Mouse (Mus musculus) ES-E14 (cell line): ENCODE measurements at regions not wholly inside any gene's neighbourhood (a gene's known extent, or its start where the extent isn't known, plus 50 kb on each side); places are given as distances from the start of the nearest gene placed in this dataset.

Experiments used
- HCFC1 ChIP-seq: IDR thresholded peaks from 2 replicates; pipeline ENCODE4 v1.6.1; 2012; ENCODE audit warnings: low read length, inconsistent platforms, borderline replicate concordance; ENCODE audit not compliant: insufficient read depth
- MAFK ChIP-seq: IDR thresholded peaks from 2 replicates; pipeline ENCODE4 v1.6.1; 2014; ENCODE audit warnings: mild to moderate bottlenecking, low read depth, low read length, inconsistent platforms; ENCODE audit not compliant: insufficient read depth
- ZC3H11A ChIP-seq: IDR thresholded peaks from 2 replicates; pipeline ENCODE4 v1.6.1; 2012; ENCODE audit warnings: low read depth, mild to moderate bottlenecking, inconsistent platforms, low read length, borderline replicate concordance
- ZNF384 ChIP-seq: IDR thresholded peaks from 2 replicates; pipeline ENCODE4 v1.6.1; 2012; ENCODE audit warnings: low read depth, low read length, inconsistent platforms

GRCm38 (mm10) chr10:110642065-110642690 is 103.1 kb upstream of the E2f7 start:
- TF ChIP-seq MAFK (no peak), ZC3H11A (no peak), HCFC1 (no peak), ZNF384 (no peak)
